Mouse (Mus musculus) MEL (cell line): ENCODE results near the gene Atg9b. TPM values are rescaled to one million over a fixed set of nuclear protein-coding genes. Genes with fewer than 3 reads are reported as not detected.

Experiments
- DNase-seq: peaks from one replicate; pipeline ENCODE4 v3.0.0; 2011; ENCODE audit warnings: low read depth, low spot score
- H3K27ac ChIP-seq: 2 replicates; pipeline ENCODE4 v1.5.1; 2012; ENCODE audit warnings: low read depth, mild to moderate bottlenecking, control low read depth, low read length, moderate library complexity; ENCODE audit not compliant: control insufficient read depth
- H3K27me3 ChIP-seq, 2 experiments: fragments of 150-350 bp in 1 of 2; sonication (generic) in 1 of 2; 2 replicates each; pipeline ENCODE4 v1.6.1; 2012; ENCODE audit warnings: low read length in 2 of 2, mild to moderate bottlenecking in 2 of 2, improper control_type of control experiment in 1 of 2, moderate library complexity in 1 of 2; ENCODE audit not compliant: insufficient read depth in 2 of 2, control insufficient read depth in 1 of 2
- H3K36me3 ChIP-seq, 2 experiments: 2 replicates each; pipeline ENCODE4 v1.6.1; 2012 to 2014; ENCODE audit warnings: low read length in 2 of 2, improper control_type of control experiment in 1 of 2, inconsistent platforms in 1 of 2, mild to moderate bottlenecking in 1 of 2; ENCODE audit not compliant: insufficient read depth in 2 of 2, control insufficient read depth in 1 of 2
- H3K4me1 ChIP-seq, 2 experiments: fragments of 150-350 bp in 1 of 2; sonication (generic) in 1 of 2; 2 replicates each; pipeline ENCODE4 v1.6.1; 2012; ENCODE audit warnings: low read length in 2 of 2, improper control_type of control experiment in 1 of 2, mild to moderate bottlenecking in 1 of 2; ENCODE audit not compliant: insufficient read depth in 2 of 2, control insufficient read depth in 1 of 2
- H3K4me3 ChIP-seq, 2 experiments: fragments of 150-350 bp in 1 of 2; sonication (generic) in 1 of 2; 2 replicates each; pipeline ENCODE4 v1.5.1; 2012; ENCODE audit warnings: low read depth in 2 of 2, low read length in 2 of 2, mild to moderate bottlenecking in 2 of 2, moderate library complexity in 2 of 2, control low read depth in 1 of 2, improper control_type of control experiment in 1 of 2; ENCODE audit not compliant: control insufficient read depth in 1 of 2, insufficient read depth in 1 of 2
- H3K79me2 ChIP-seq: 2 replicates; pipeline ENCODE4 v1.6.1; 2012; ENCODE audit warnings: mild to moderate bottlenecking, low read length, moderate library complexity; ENCODE audit not compliant: control insufficient read depth, poor library complexity, insufficient read depth
- H3K9ac ChIP-seq: 2 replicates; pipeline ENCODE4 v1.6.1; 2012; ENCODE audit warnings: low read depth, mild to moderate bottlenecking, control low read depth, low read length, moderate library complexity; ENCODE audit not compliant: control insufficient read depth, poor library complexity, severe bottlenecking
- H3K9me3 ChIP-seq: fragments of 150-350 bp; sonication (generic); replicated peaks from 2 replicates; pipeline ENCODE4 v1.6.1; 2012; ENCODE audit warnings: mild to moderate bottlenecking, low read length, improper control_type of control experiment, moderate library complexity; ENCODE audit not compliant: insufficient read depth
- BHLHE40 ChIP-seq: IDR thresholded peaks from 2 replicates; pipeline ENCODE4 v1.6.1; 2012; ENCODE audit warnings: low read depth, mild to moderate bottlenecking, inconsistent platforms, low read length, improper control_type of control experiment, borderline replicate concordance
- CTCF ChIP-seq, 3 experiments: IDR thresholded peaks in 2 of 3; conservative IDR thresholded peaks in 1 of 3; 2 replicates each; pipeline ENCODE4 v1.5.1; 2011 to 2012; ENCODE audit warnings: low read length in 3 of 3, low read depth in 2 of 3, mild to moderate bottlenecking in 2 of 3, improper control_type of control experiment in 1 of 3, inconsistent platforms in 1 of 3, mixed read lengths in 1 of 3, moderate library complexity in 1 of 3; ENCODE audit not compliant: control insufficient read depth in 1 of 3, insufficient read depth in 1 of 3, poor library complexity in 1 of 3, severe bottlenecking in 1 of 3
- ELF1 ChIP-seq: IDR thresholded peaks from 2 replicates; pipeline ENCODE4 v1.6.1; 2014; ENCODE audit warnings: low read depth, mild to moderate bottlenecking, inconsistent platforms, low read length, improper control_type of control experiment, moderate library complexity
- ETS1 ChIP-seq: IDR thresholded peaks from 2 replicates; pipeline ENCODE4 v1.6.1; 2012; ENCODE audit warnings: low read depth, mild to moderate bottlenecking, inconsistent platforms, low read length, improper control_type of control experiment, moderate library complexity
- KAT2A ChIP-seq: conservative IDR thresholded peaks from 2 replicates; pipeline ENCODE4 v1.6.1; 2012; ENCODE audit warnings: low read depth, low read length, improper control_type of control experiment, inconsistent platforms
- MAFK ChIP-seq: IDR thresholded peaks from 2 replicates; pipeline ENCODE4 v1.6.1; 2011; ENCODE audit warnings: low read depth, mild to moderate bottlenecking, low read length, improper control_type of control experiment, borderline replicate concordance
- MAZ ChIP-seq: IDR thresholded peaks from 2 replicates; pipeline ENCODE4 v1.6.1; 2012; ENCODE audit warnings: low read depth, mild to moderate bottlenecking, inconsistent platforms, low read length, improper control_type of control experiment
- MEF2A ChIP-seq: IDR thresholded peaks from 2 replicates; pipeline ENCODE4 v1.6.1; 2014; ENCODE audit warnings: low read depth, mild to moderate bottlenecking, inconsistent platforms, low read length, improper control_type of control experiment; ENCODE audit not compliant: poor library complexity, insufficient replicate concordance, severe bottlenecking; ENCODE audit errors: extremely low read depth
- MXI1 ChIP-seq: IDR thresholded peaks from 2 replicates; pipeline ENCODE4 v1.6.1; 2011; ENCODE audit warnings: mild to moderate bottlenecking, low read depth, low read length, improper control_type of control experiment
- MYC ChIP-seq: IDR thresholded peaks from 2 replicates; pipeline ENCODE4 v1.6.1; 2011; ENCODE audit warnings: low read depth, mild to moderate bottlenecking, low read length, improper control_type of control experiment, moderate library complexity
- NRF1 ChIP-seq: IDR thresholded peaks from 2 replicates; pipeline ENCODE4 v1.6.1; 2014; ENCODE audit warnings: low read depth, mild to moderate bottlenecking, inconsistent platforms, low read length, improper control_type of control experiment, moderate library complexity; ENCODE audit not compliant: poor library complexity, insufficient read depth, severe bottlenecking
- POLR2A ChIP-seq, 2 experiments: IDR thresholded peaks; 2 replicates each; pipeline ENCODE4 v1.6.1; 2011 to 2012; ENCODE audit warnings: low read length in 2 of 2, mild to moderate bottlenecking in 2 of 2, control low read depth in 1 of 2, improper control_type of control experiment in 1 of 2, low read depth in 1 of 2, moderate library complexity in 1 of 2; ENCODE audit not compliant: control insufficient read depth in 1 of 2, insufficient read depth in 1 of 2, poor library complexity in 1 of 2
- RAD21 ChIP-seq: IDR thresholded peaks from 2 replicates; pipeline ENCODE4 v1.6.1; 2011; ENCODE audit warnings: mild to moderate bottlenecking, low read depth, low read length, improper control_type of control experiment
- SIN3A ChIP-seq: IDR thresholded peaks from 2 replicates; pipeline ENCODE4 v1.6.1; 2012; ENCODE audit warnings: low read length, improper control_type of control experiment, inconsistent platforms
- SMC3 ChIP-seq: IDR thresholded peaks from 2 replicates; pipeline ENCODE4 v1.6.1; 2011; ENCODE audit warnings: low read depth, low read length, improper control_type of control experiment
- TAL1 ChIP-seq: IDR thresholded peaks from 2 replicates; pipeline ENCODE4 v1.6.1; 2012; ENCODE audit warnings: mild to moderate bottlenecking, inconsistent platforms, low read length, moderate library complexity, mixed read lengths
- TBP ChIP-seq: IDR thresholded peaks from 2 replicates; pipeline ENCODE4 v1.8.0; 2011; ENCODE audit warnings: low read depth, low read length, improper control_type of control experiment
- UBTF ChIP-seq: IDR thresholded peaks from 2 replicates; pipeline ENCODE4 v1.6.1; 2012; ENCODE audit warnings: low read depth, mild to moderate bottlenecking, inconsistent platforms, low read length, improper control_type of control experiment, moderate library complexity, borderline replicate concordance; ENCODE audit not compliant: insufficient read depth
- USF1 ChIP-seq: IDR thresholded peaks from 2 replicates; pipeline ENCODE4 v1.6.1; 2014; ENCODE audit warnings: low read depth, mild to moderate bottlenecking, inconsistent platforms, low read length, improper control_type of control experiment, moderate library complexity
- USF2 ChIP-seq, 2 experiments: IDR thresholded peaks; 2 replicates each; pipeline ENCODE4 v1.6.1; 2011 to 2012; ENCODE audit warnings: improper control_type of control experiment in 2 of 2, low read length in 2 of 2, borderline replicate concordance in 1 of 2, inconsistent platforms in 1 of 2, low read depth in 1 of 2, mild to moderate bottlenecking in 1 of 2; ENCODE audit not compliant: insufficient read depth in 1 of 2
- ZC3H11A ChIP-seq: IDR thresholded peaks from 2 replicates; pipeline ENCODE4 v1.6.1; 2012; ENCODE audit warnings: low read depth, mild to moderate bottlenecking, inconsistent platforms, low read length, improper control_type of control experiment
- ZKSCAN1 ChIP-seq: IDR thresholded peaks from 2 replicates; pipeline ENCODE4 v1.6.1; 2012; ENCODE audit warnings: low read depth, mild to moderate bottlenecking, inconsistent platforms, low read length, improper control_type of control experiment, moderate library complexity
- ZNF384 ChIP-seq: IDR thresholded peaks from 2 replicates; pipeline ENCODE4 v1.6.1; 2012; ENCODE audit warnings: low read depth, mild to moderate bottlenecking, inconsistent platforms, low read length, improper control_type of control experiment
- polyA plus RNA-seq, 2 experiments: library from polyadenylated mRNA; stranded (reverse) in 1 of 2; unstranded in 1 of 2; fragments of >175 nt in 1 of 2; fragments of >200 nt in 1 of 2; gene quantifications; 2 replicates each; pipeline versions ENCODE4 v1.2.1 to v1.2.4; 2012; ENCODE audit warnings: low replicate concordance in 2 of 2, low read depth in 1 of 2; ENCODE audit not compliant: insufficient read length in 2 of 2, insufficient read depth in 1 of 2, missing spikeins in 1 of 2
- total RNA-seq: library from RNA; depleted of rRNA; stranded (reverse); fragments of 300-350 nt; gene quantifications from 2 replicates; pipeline ENCODE4 v1.2.3, GENCODE M21; 2012

Gene Atg9b
- total and polyA plus RNA-seq, 3 experiments, result 41.2 to 41.5 TPM; not detected in 1

DNA sequence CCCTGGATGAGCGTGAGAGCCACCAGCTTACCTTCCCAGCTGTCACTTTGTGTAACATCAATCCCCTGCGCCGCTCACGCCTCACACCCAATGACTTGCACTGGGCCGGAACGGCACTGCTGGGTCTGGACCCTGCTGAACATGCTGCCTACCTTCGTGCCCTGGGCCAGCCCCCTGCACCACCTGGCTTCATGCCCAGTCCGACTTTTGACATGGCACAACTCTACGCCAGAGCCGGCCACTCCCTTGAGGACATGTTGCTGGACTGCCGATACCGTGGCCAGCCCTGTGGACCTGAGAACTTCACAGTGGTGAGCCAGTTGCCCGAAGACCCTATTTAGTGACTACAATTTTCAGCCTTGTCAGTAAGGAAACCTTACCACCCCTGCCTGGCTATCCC, 22.0 kb upstream of the Atg9b start:
- no peaks in the 10 kb centered on the region for H3K9me3 ChIP-seq
- no peak overlapping the region for H3K27ac ChIP-seq
- H3K4me1 ChIP-seq, result peaks cover 0 to 3% of the 10 kb centered on the region in 2 experiments; a peak in 1 of 4 replicates
- DNase-seq, result no peak
- H3K9ac ChIP-seq, result no peak overlapping the region
- TF ChIP-seq SIN3A (no peak), TAL1 (no peak), ZC3H11A (no peak), KAT2A (no peak), TBP (no peak), POLR2A (IDR thresholded peaks at IDR 0.05; ENCODE audit: control insufficient read depth in 1 of 2, insufficient read depth in 1 of 2, low read depth in 1 of 2, low read length in 2 of 2, poor library complexity in 1 of 2) (no peak), SMC3 (no peak), ETS1 (no peak), CTCF (IDR thresholded peaks at IDR 0.05 in 2 of 3, conservative IDR thresholded peaks at IDR 0.05 in 1 of 3; ENCODE audit: control insufficient read depth in 1 of 3, insufficient read depth in 1 of 3, low read depth in 2 of 3, low read length in 3 of 3, poor library complexity in 1 of 3, severe bottlenecking in 1 of 3) (no peak), USF2 (IDR thresholded peaks at IDR 0.05; ENCODE audit: borderline replicate concordance in 1 of 2, insufficient read depth in 1 of 2, low read depth in 1 of 2, low read length in 2 of 2) (no peak), NRF1 (no peak), UBTF (no peak), MAZ (no peak), RAD21 (no peak), BHLHE40 (no peak), MXI1 (no peak)
- H3K27me3 ChIP-seq, result no peaks in the 10 kb centered on the region
- no peaks in the 10 kb centered on the region for H3K36me3 ChIP-seq
- no peak overlapping the region for H3K4me3 ChIP-seq
- H3K79me2 ChIP-seq, result no peaks in the 10 kb centered on the region

DNA sequence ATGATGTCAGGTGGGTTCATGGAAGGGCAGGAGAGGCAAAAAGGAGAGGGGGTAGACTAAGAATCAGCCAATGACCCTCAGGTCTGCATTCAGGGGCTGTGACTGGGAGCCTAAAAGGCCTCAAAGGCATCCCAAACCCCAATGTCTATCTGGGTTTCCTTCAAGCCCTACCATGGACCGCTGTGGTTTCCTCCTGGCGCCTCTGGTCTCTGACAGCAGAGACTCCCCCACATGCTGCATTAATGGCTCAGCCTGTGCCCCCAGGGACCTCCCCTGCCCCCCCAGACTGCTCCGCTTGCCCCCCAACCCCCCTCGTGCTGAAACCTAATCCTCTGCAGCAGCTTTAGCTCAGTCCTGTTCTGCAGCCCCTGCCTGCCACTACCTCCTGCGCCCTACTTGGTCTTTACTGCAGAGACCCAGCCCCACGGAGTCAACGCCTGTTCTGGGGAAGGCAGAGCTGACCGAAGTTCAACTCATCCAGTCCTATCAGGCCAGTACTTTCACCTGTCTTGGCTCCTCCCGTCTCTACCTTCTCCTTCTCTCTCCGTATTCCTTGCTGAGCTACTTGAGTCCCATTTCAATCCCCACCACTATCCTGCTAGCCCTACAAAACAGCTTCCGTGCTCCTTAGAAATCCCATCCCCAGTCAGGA, 21.2 kb upstream of the Atg9b start, which contains the start of gene Asic3:
Gene Asic3 (plus strand): TSS at position 351 of the 652 bp plus-strand sequence.
- Histone ChIP-seq H3K27me3 (no peaks in the 10 kb centered on the region), H3K4me1 (peaks cover 0 to 3% of the 10 kb centered on the region in 2 experiments; a peak in 1 of 4 replicates), H3K27ac (no peak within 1 kb of the TSS), H3K4me3 (no peak within 1 kb of the TSS), H3K9ac (no peak within 1 kb of the TSS), H3K79me2 (no peaks in the 10 kb centered on the region), H3K9me3 (no peaks in the 10 kb centered on the region), H3K36me3 (no peaks in the 10 kb centered on the region; a peak in 1 of 4 replicates)
- DNase-seq, result no peak
- TF ChIP-seq MAFK (no peak), NRF1 (no peak), ZKSCAN1 (no peak), USF2 (IDR thresholded peaks at IDR 0.05; ENCODE audit: borderline replicate concordance in 1 of 2, insufficient read depth in 1 of 2, low read depth in 1 of 2, low read length in 2 of 2) (no peak), CTCF (IDR thresholded peaks at IDR 0.05 in 2 of 3, conservative IDR thresholded peaks at IDR 0.05 in 1 of 3; ENCODE audit: control insufficient read depth in 1 of 3, insufficient read depth in 1 of 3, low read depth in 2 of 3, low read length in 3 of 3, poor library complexity in 1 of 3, severe bottlenecking in 1 of 3) (no peak), MYC (no peak), KAT2A (no peak), MXI1 (no peak), ZNF384 (no peak), USF1 (no peak), MEF2A (no peak), MAZ (no peak), SIN3A (no peak), ELF1 (no peak)
